8 mouse cellular contexts compared by ENCODE assay signal in the genomic region with DNA sequence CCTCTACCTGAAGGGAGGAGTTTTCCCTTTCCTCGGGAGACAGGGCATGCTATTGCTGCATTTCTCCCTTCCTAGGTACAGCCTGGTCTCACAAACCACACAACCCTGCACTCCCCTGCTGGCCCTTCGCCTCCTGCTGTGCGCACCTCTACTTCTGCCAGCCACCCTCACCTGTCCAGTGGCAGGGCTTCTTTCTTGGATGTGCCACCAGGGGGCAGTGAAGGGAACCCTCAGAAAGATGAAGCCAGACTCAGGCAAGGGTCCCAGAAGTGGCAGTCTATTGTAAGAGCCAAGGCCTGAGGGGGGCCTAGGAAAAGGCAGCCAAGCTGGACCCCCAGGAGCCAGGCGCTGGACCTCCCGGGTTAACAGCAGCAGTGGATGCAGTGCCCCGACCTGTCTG. TPM values are rescaled to one million over a fixed set of nuclear protein-coding genes. Genes with fewer than 3 reads are reported as not detected.
DNase-seq lines count a peak whose midpoint lies in the region; TF ChIP-seq lines count a peak whose summit lies in the region.

No protein-coding gene starts in this region.

- DNase-seq in heart, adult 11 months, result peak; percentile 95
- DNase-seq in heart, embryonic 10.5 days (ENCODE audit: low spot score), result no peak
- peak; percentile 50 to 73 for DNase-seq in CD8-positive naive resting alpha-beta T cell, adult 2 months (ENCODE audit: low read depth in 2 of 2, low spot score in 2 of 2)
- DNase-seq in cerebellum, adult 11-12 months, result peak; percentile 70
- DNase-seq in forelimb bud, embryonic 11.5 days (ENCODE audit: low read depth, low spot score), result peak; percentile 68
- peak; percentile 53 to 65 for DNase-seq in layer of hippocampus, postnatal 14 days (ENCODE audit: low spot score in 2 of 2)
- DNase-seq in naive thymus-derived CD4-positive, alpha-beta T cell, adult 2 months (ENCODE audit: low read depth), result peak; percentile 79
- peak; percentile 83 for DNase-seq in thymus, adult 2 months

- TF ChIP-seq POLR2A in thymus, adult 2 months (IDR thresholded peaks at IDR 0.05; ENCODE audit: control insufficient read depth, extremely low read depth, insufficient read depth, low read length, poor library complexity), result no peak

- H3K4me3 ChIP-seq in heart, embryonic 10.5 days, result no peak overlapping the region
- H3K4me3 ChIP-seq in thymus, adult 2 months (ENCODE audit: control insufficient read depth, insufficient read depth, low read length), result no peak overlapping the region

- peak; percentile 86 for TF ChIP-seq CTCF in thymus, adult 2 months (IDR thresholded peaks at IDR 0.05; ENCODE audit: borderline replicate concordance, control insufficient read depth, extremely low read depth, insufficient read depth, low read length, poor library complexity)

- no peaks in the 10 kb centered on the region for H3K9me3 ChIP-seq in heart, embryonic 10.5 days

- WGBS in heart, embryonic 10.5 days, result 38% methylated on average over 6 of the region's 6 CpGs
- 81% methylated on average over 6 of the region's 6 CpGs for WGBS in thymus, adult 2 months

- peaks cover 42% of the 10 kb centered on the region for H3K27me3 ChIP-seq in heart, embryonic 10.5 days (ENCODE audit: insufficient read depth, poor library complexity, severe bottlenecking)
- no peaks in the 10 kb centered on the region for H3K27me3 ChIP-seq in thymus, adult 2 months (ENCODE audit: control insufficient read depth, insufficient read depth, low read length)

- no peak overlapping the region for H3K27ac ChIP-seq in heart, embryonic 10.5 days
- H3K27ac ChIP-seq in thymus, adult 2 months (ENCODE audit: control insufficient read depth, insufficient read depth, low read length), result no peak overlapping the region

- H3K36me3 ChIP-seq in heart, embryonic 10.5 days, result no peaks in the 10 kb centered on the region
- no peaks in the 10 kb centered on the region for H3K36me3 ChIP-seq in thymus, adult 2 months (ENCODE audit: control insufficient read depth, insufficient read depth, low read length)

- peaks cover 55% of the 10 kb centered on the region for H3K4me1 ChIP-seq in heart, embryonic 10.5 days
- peaks cover 60% of the 10 kb centered on the region for H3K4me1 ChIP-seq in thymus, adult 2 months (replicated peaks; ENCODE audit: control insufficient read depth, insufficient read depth, low read length)

RNA-seq across cellular contexts. Expression of gene Baiap2, which starts 7.1 kb away (rescaled TPM):
- polyA plus RNA-seq in heart, embryonic 10.5 days (2016; fragmentation: Nextera tagmentation; extraction: Ambion mirVana), result 11.6 and 13.1 TPM in 2 replicates
- 100 to 1,000 TPM; 148 TPM for total RNA-seq in layer of hippocampus, postnatal 14 days (2021)
- polyA plus RNA-seq in thymus, adult 2 months (2012; rRNA removed), result 53.7 and 59.8 TPM in 2 replicates

RNA-seq across cellular contexts. Expression of gene Chmp6, which starts 22.2 kb away (rescaled TPM):
- polyA plus RNA-seq in heart, embryonic 10.5 days (2016; fragmentation: Nextera tagmentation; extraction: Ambion mirVana), result 86.7 and 96.6 TPM in 2 replicates
- 10 to 100 TPM; 37.1 to 39.1 TPM for total RNA-seq in layer of hippocampus, postnatal 14 days (2021)
- polyA plus RNA-seq in thymus, adult 2 months (2012; rRNA removed), result 59.2 and 59.7 TPM in 2 replicates
